Mouse (Mus musculus): Measurements from ENCODE around the gene Lmo2. TPM values are rescaled to one million over a fixed set of nuclear protein-coding genes. Genes with fewer than 3 reads are reported as not detected.

Gene Lmo2
- total RNA-seq, 2 experiments from 2014 or later, result 19.0 to 19.8 TPM

Other genes starting within 250 kb of the Lmo2 start
- gene Nat10, start 196.7 kb upstream of the Lmo2 start, total RNA-seq (2021), result 10 to 100 TPM; 30.3 to 33.3 TPM
- 100 to 1,000 TPM; 308 to 313 TPM for gene Caprin1, start 160.3 kb upstream of the Lmo2 start, total RNA-seq (2021)
- 10 to 100 TPM; 43.3 to 46.4 TPM for gene Fbxo3, start 69.7 kb downstream of the Lmo2 start, total RNA-seq (2021)
- gene 4931422A03Rik, start 70.4 kb downstream of the Lmo2 start, total RNA-seq (2021), result not detected
- gene Gm10912, start 107.8 kb downstream of the Lmo2 start, total RNA-seq (2021), result under 1 TPM; 0.25 to 0.71 TPM
- not detected for gene Gm10799, start 110.6 kb downstream of the Lmo2 start, total RNA-seq (2021)
- gene Cd59b, start 111.9 kb downstream of the Lmo2 start, total RNA-seq (2021), result 1 to 10 TPM in 1 of 2 experiments, under 1 TPM in 1; 0.66 to 1.4 TPM
- gene Cd59a, start 137.8 kb downstream of the Lmo2 start, total RNA-seq (2021), result 1 to 10 TPM; 3.7 to 5.3 TPM
- under 1 TPM in 1 of 2 experiments, not detected in 1; 0.40 TPM for gene A930018P22Rik, start 164.8 kb downstream of the Lmo2 start, total RNA-seq (2021)

All from layer of hippocampus, adult 18-20 months (tissue).